Mouse (Mus musculus) G1E (cell line): ENCODE measurements around the gene Srsf12. TPM values are rescaled to one million over a fixed set of nuclear protein-coding genes. Genes with fewer than 3 reads are reported as not detected.

Experiments
- ATAC-seq: 2 replicates; pipeline ENCODE4 v1.8.0; 2016; ENCODE audit warnings: mild to moderate bottlenecking; ENCODE audit not compliant: insufficient number of reproducible peaks, poor library complexity, low FRiP score, severe bottlenecking; ENCODE audit errors: extremely low read depth
- DNase-seq: peaks from one replicate; pipeline ENCODE4 v3.0.0; 2012; ENCODE audit warnings: low spot score
- H3K27me3 ChIP-seq: 2 replicates; pipeline ENCODE4 v1.6.1; 2012; ENCODE audit warnings: mild to moderate bottlenecking, low read length, inconsistent platforms; ENCODE audit not compliant: insufficient read depth
- H3K36me3 ChIP-seq: replicated peaks from 2 replicates; pipeline ENCODE3; 2012; ENCODE audit warnings: mild to moderate bottlenecking, inconsistent platforms
- H3K4me1 ChIP-seq: 2 replicates; pipeline ENCODE4 v1.6.1; 2012; ENCODE audit warnings: low read depth, low read length, inconsistent platforms, mixed read lengths; ENCODE audit not compliant: insufficient read depth
- H3K4me3 ChIP-seq: 2 replicates; pipeline ENCODE4 v1.5.1; 2012; ENCODE audit warnings: low read depth, mild to moderate bottlenecking, inconsistent platforms, low read length, moderate library complexity, mixed read lengths
- H3K9me3 ChIP-seq: replicated peaks from 2 replicates; pipeline ENCODE4 v1.6.1; 2012; ENCODE audit warnings: inconsistent platforms
- CTCF ChIP-seq: IDR thresholded peaks from 2 replicates; pipeline ENCODE4 v1.5.1; 2012; ENCODE audit warnings: low read depth, low read length, inconsistent platforms, mixed read lengths
- GATA1 ChIP-seq: IDR thresholded peaks from 2 replicates; pipeline ENCODE4 v1.6.1; 2012; ENCODE audit warnings: borderline replicate concordance, low read length, inconsistent platforms, mixed read lengths
- GATA2 ChIP-seq: IDR thresholded peaks from 2 replicates; pipeline ENCODE4 v1.6.1; 2012; ENCODE audit warnings: low read depth, low read length, inconsistent platforms, borderline replicate concordance
- POLR2AphosphoS5 ChIP-seq: IDR thresholded peaks from 2 replicates; pipeline ENCODE4 v1.6.1; 2012; ENCODE audit warnings: low read depth, low read length, inconsistent platforms; ENCODE audit not compliant: insufficient replicate concordance
- TAL1 ChIP-seq: conservative IDR thresholded peaks from 2 replicates; pipeline ENCODE4 v1.6.1; 2012; ENCODE audit warnings: low read depth, low read length, inconsistent platforms, mixed read lengths
- polyA plus RNA-seq: library from polyadenylated mRNA; stranded (reverse); fragments of >175 nt; gene quantifications from 2 replicates; pipeline ENCODE4 v1.2.3, GENCODE M21; 2012
- total RNA-seq, 2 experiments: library from RNA; stranded (forward) in 1 of 2; stranded (reverse) in 1 of 2; fragments of 200-1000 nt in 1 of 2; fragments of >200 nt in 1 of 2; fragmentation: Nextera tagmentation in 1 of 2; gene quantifications; 2 replicates each; pipeline ENCODE4 v1.2.3; 2014 to 2017

The Srsf12 gene
- total and polyA plus RNA-seq, 3 experiments, result 0.05 TPM; not detected in 2

DNA sequence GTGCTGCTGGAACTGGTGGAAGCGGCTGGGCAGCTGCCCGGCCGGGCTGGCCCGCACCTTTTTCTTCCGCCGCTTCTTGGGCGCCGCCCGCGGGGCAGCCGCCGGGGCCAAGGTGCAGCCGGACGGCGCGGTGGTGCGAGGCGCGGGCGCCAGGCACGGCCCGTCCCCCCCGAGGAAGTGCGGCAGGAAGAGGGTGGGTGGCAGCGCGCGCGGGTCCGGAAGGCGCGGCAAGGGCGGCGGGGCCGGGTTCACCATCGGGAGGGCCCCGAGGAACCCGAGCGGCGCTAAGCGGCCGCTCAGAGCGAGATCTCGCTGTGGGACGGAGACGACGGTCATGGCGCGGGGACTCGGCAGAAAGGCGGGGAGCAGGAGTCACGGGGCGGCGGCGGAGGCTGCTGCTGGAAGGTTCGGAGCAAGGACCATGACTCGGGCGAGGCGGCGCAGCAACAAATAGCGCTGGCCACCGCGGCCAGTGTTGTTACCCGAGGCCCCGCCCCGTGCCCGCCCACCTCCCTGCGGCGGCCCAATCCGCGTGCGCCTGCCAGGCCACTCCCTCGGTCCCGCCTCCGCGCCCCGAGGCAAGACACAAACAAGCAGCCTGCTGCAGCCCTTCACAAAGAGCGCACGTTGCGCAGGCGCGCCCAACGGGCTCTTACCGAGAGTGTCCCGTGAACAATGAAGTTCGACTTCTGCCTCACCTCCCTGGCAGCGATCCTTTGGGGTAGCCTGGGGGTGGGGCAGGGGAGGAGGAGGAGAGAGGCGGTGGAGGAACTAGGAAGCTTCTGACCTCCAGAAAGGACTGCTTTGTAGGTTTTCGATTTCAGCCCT, 39.5 kb downstream of the Srsf12 start:
- Histone ChIP-seq H3K4me1 (peaks cover 38% of the 10 kb centered on the region), H3K9me3 (no peaks in the 10 kb centered on the region), H3K4me3 (peak overlapping the region; percentile 88), H3K27me3 (no peaks in the 10 kb centered on the region), H3K36me3 (peaks cover 28% of the 10 kb centered on the region)
- TF ChIP-seq TAL1 (no peak), GATA1 (no peak), POLR2AphosphoS5 (no peak), CTCF (no peak), GATA2 (no peak)
- peak; percentile 86 for ATAC-seq
- peak; percentile 91 for DNase-seq

DNA sequence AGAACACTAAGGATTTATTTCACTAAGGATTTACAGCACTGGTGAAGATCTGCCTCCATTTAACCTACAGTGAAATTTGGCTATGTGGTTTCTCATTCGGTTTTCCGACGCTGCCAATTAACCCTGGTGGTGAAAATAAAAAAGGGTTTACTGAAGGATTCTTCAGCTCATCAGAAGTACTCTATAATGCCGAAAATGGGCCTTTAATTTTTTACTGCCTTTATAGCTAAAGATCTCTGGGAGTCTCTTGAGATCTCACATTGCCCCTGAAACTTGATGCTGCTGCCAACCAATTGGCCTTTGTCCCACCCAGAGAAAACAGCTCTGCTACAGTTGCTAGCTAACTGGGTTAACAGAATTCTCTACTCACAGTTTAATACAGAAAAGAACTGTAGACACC, 40.1 kb downstream of the Srsf12 start:
- no peaks in the 10 kb centered on the region; the same call in 1 of the 2 replicates for H3K27me3 ChIP-seq
- H3K9me3 ChIP-seq, result no peaks in the 10 kb centered on the region
- TF ChIP-seq TAL1 (no peak), GATA1 (no peak), GATA2 (no peak), POLR2AphosphoS5 (no peak), CTCF (no peak)
- ATAC-seq, result no peak
- H3K4me3 ChIP-seq, result peak overlapping the region; percentile 88
- peaks cover 31% of the 10 kb centered on the region for H3K4me1 ChIP-seq
- H3K36me3 ChIP-seq, result peaks cover 23% of the 10 kb centered on the region
- DNase-seq, result no peak

DNA sequence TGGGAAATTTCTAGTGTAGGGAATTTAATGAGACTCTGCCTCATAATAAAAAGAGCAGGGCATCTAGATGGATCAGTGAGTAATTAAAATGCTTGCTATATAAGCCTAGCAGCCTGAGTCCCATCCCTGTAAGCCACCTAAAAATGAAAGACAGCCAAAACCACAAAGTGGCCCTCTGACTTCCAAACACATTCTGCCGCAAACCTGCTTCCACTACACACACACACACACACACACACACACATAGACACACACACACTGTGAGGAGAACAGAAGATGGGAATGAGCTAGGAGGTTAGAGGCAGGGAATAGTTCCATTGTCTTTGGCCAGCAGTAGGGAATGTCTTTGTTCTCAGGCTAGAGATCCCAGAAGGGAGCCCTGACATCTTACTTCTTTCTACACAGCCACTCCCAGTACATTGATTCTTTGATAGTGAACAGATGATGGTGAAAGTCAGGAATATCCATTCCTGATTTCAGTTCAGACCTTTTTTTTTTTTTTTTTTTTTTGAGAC, 41.0 kb downstream of the Srsf12 start:
- Histone ChIP-seq H3K36me3 (peaks cover 14% of the 10 kb centered on the region), H3K4me1 (peaks cover 23% of the 10 kb centered on the region), H3K27me3 (peaks cover 8% of the 10 kb centered on the region), H3K4me3 (no peak overlapping the region), H3K9me3 (no peaks in the 10 kb centered on the region)
- no peak for DNase-seq
- TF ChIP-seq TAL1, result no peak
- no peak for TF ChIP-seq GATA1
- no peak for TF ChIP-seq CTCF
- TF ChIP-seq POLR2AphosphoS5, result no peak
- TF ChIP-seq GATA2, result no peak
- ATAC-seq, result no peak

DNA sequence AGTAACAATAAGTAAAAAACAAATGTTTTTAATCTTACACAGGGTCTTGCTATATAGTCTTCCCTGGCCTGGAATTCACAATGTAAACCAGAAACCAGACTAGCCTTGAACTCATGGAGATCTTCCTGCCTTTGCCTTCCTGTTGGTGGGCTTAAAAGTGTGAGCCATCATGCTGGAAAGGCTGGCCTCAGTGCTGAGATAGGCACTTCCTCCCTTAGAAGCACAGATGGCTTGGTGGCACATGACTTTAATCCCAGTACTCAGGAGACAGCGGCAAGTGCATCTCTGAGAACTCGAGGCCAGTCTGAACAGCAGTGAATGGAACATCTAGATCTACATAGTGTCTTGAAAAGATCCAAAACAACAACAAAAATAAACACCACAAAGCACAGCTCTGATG, 42.1 kb downstream of the Srsf12 start:
- no peak overlapping the region for H3K4me3 ChIP-seq
- TF ChIP-seq POLR2AphosphoS5 (no peak), CTCF (no peak), GATA1 (no peak), GATA2 (no peak), TAL1 (no peak)
- H3K9me3 ChIP-seq, result no peaks in the 10 kb centered on the region
- no peak for DNase-seq
- peaks cover 13% of the 10 kb centered on the region; the same call in 1 of the 2 replicates for H3K4me1 ChIP-seq
- peaks cover 4% of the 10 kb centered on the region for H3K36me3 ChIP-seq
- ATAC-seq, result no peak
- peaks cover 16% of the 10 kb centered on the region for H3K27me3 ChIP-seq

DNA sequence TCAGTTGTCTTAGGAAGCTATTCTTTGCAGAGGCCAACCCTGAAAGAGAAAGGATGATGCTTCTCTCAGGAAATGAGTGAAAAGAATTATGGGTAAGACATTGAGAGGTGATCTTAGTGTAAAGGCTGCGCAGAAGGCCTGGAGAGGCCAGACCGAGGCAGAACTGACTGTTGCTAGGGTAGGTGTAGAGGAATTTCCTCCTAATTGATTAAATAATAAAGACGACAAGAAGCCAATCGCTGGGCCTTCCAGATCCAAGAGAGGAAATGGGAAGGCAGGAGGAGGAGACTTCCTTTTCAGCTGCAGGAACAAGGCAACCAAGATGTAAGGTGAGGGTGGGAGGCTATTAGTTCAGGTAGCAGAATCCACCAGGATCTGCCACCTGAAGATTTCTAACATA, 45.9 kb downstream of the Srsf12 start:
- Histone ChIP-seq H3K27me3 (peaks cover 34% of the 10 kb centered on the region), H3K4me3 (no peak overlapping the region), H3K4me1 (peaks cover 6% of the 10 kb centered on the region; the same call in 1 of the 2 replicates), H3K9me3 (no peaks in the 10 kb centered on the region), H3K36me3 (no peaks in the 10 kb centered on the region)
- no peak for TF ChIP-seq GATA1
- no peak for TF ChIP-seq CTCF
- no peak for TF ChIP-seq TAL1
- TF ChIP-seq GATA2, result no peak
- no peak for TF ChIP-seq POLR2AphosphoS5
- ATAC-seq (no peak), DNase-seq (no peak)

DNA sequence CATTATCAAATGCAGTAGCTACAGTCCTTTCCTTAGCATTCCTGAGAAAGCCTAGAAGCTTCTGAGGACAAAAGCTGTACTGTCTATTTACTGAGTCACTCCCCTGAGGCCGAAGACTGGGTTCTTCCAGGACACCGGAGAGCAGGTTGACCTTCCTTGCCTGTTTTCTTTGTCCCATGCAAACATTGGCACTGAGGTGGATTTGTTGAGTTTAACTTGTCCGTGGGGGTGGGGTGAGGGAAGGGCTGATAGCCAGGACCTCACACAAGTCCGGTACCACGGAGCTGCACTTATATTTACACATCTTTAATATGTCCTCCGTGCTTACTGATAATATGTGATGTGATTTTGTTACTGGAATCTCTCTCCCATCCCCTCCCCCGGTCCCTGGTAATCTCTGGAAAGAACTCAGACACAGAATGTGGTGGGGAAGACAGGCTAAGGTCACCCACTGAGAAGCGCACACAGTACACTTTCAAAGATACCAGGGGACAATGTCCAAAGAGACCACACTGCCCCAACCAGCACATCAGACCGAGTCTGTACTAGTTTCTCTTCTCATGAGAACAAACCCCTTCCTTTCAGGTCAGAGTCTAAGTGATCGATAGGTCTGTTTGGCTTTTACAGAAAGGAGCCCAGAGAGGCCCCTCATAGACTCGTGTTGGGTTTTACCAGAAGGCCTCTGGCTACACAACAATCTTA, 48.6 kb downstream of the Srsf12 start:
- Histone ChIP-seq H3K36me3 (no peaks in the 10 kb centered on the region), H3K27me3 (peaks cover 41% of the 10 kb centered on the region), H3K9me3 (no peaks in the 10 kb centered on the region), H3K4me1 (peaks cover 6% of the 10 kb centered on the region; the same call in 1 of the 2 replicates), H3K4me3 (no peak overlapping the region)
- no peak for ATAC-seq
- no peak for DNase-seq
- no peak for TF ChIP-seq TAL1
- TF ChIP-seq CTCF, result no peak
- TF ChIP-seq GATA2, result no peak
- no peak for TF ChIP-seq POLR2AphosphoS5
- TF ChIP-seq GATA1, result no peak
